18 mouse cellular contexts compared by ENCODE assay signal in genomic region chr9:120771896-120772530, GRCm38 (mm10).
A peak's percentile ranks its signal among the peaks of the same experiment; 100 is the strongest.
DNase-seq lines count a peak whose midpoint lies in the region; ATAC-seq and TF ChIP-seq lines count a peak whose summit lies in the region.
"Had no signal": no experiment of that assay in that cellular context is flagged by ENCODE, and none has a peak within 500 bp of the region (broad histone marks: within the 10 kb centered on the region; RNA-seq: fewer than 3 reads in every experiment).

No protein-coding gene starts in this region.

- intact Hi-C loops in heart, adult 2 months (cut with DNase I), result loop anchor here (5.0 to 10.0 kb wide), 2 partner anchors 115 to 283 kb away; no protein-coding TSS in a partner anchor
- intact Hi-C loops in heart, postnatal 36 days (cut with DNase I), result no loop called here

- TF ChIP-seq POLR2A in heart, adult 2 months (IDR thresholded peaks at IDR 0.05; ENCODE audit: insufficient read depth, low read depth, low read length), result no peak

- WGBS in heart, adult 2 months, result 42% methylated on average over 4 of the region's 4 CpGs
- 70% methylated on average over 4 of the region's 4 CpGs for WGBS in midbrain, embryonic 11.5 days
- WGBS in midbrain, postnatal 0 days, result 67% methylated on average over 4 of the region's 4 CpGs
- 37% methylated on average over 4 of the region's 4 CpGs for WGBS in intestine, embryonic 15.5 days
- 46% methylated on average over 4 of the region's 4 CpGs for WGBS in stomach, postnatal 0 days

- no peaks in the 10 kb centered on the region; the same call in 1 of the 2 replicates for H3K36me3 ChIP-seq in heart, adult 2 months (ENCODE audit: control insufficient read depth, insufficient read depth, low read length)
- no peaks in the 10 kb centered on the region for H3K36me3 ChIP-seq in midbrain, embryonic 11.5 days (ENCODE audit: control insufficient read depth, insufficient read depth, low read length)
- no peaks in the 10 kb centered on the region for H3K36me3 ChIP-seq in midbrain, postnatal 0 days (ENCODE audit: insufficient read depth, low read length)
- H3K36me3 ChIP-seq in intestine, embryonic 15.5 days, result no peaks in the 10 kb centered on the region
- H3K36me3 ChIP-seq in stomach, postnatal 0 days (ENCODE audit: control insufficient read depth, insufficient read depth, low read length), result no peaks in the 10 kb centered on the region
- H3K36me3 ChIP-seq: forebrain, embryonic 10.5 days; kidney, embryonic 15.5 days; midbrain, embryonic 12.5 days had no signal

- H3K4me3 ChIP-seq in heart, adult 2 months, result no peak overlapping the region
- H3K4me3 ChIP-seq in midbrain, embryonic 11.5 days (ENCODE audit: low read depth, low read length), result no peak overlapping the region
- no peak overlapping the region for H3K4me3 ChIP-seq in midbrain, postnatal 0 days (ENCODE audit: low read depth, low read length)
- no peak overlapping the region for H3K4me3 ChIP-seq in intestine, embryonic 15.5 days (replicated peaks)
- no peak overlapping the region for H3K4me3 ChIP-seq in stomach, postnatal 0 days (ENCODE audit: low read depth, low read length)
- H3K4me3 ChIP-seq: forebrain, embryonic 10.5 days; kidney, embryonic 15.5 days; midbrain, embryonic 12.5 days; myocyte had no signal

- no peak overlapping the region for H3K4me2 ChIP-seq in midbrain, embryonic 11.5 days
- no peak overlapping the region for H3K4me2 ChIP-seq in midbrain, postnatal 0 days (ENCODE audit: low read depth, low read length, poor library complexity, severe bottlenecking)
- no peak overlapping the region for H3K4me2 ChIP-seq in intestine, embryonic 15.5 days (replicated peaks)
- no peak overlapping the region for H3K4me2 ChIP-seq in stomach, postnatal 0 days (replicated peaks; ENCODE audit: low read depth)
- H3K4me2 ChIP-seq: kidney, embryonic 15.5 days; midbrain, embryonic 12.5 days had no signal

- H3K9ac ChIP-seq in heart, adult 2 months (ENCODE audit: low read depth, low read length), result no peak overlapping the region
- H3K9ac ChIP-seq in midbrain, embryonic 11.5 days (ENCODE audit: low read length), result no peak overlapping the region
- no peak overlapping the region for H3K9ac ChIP-seq in midbrain, postnatal 0 days (replicated peaks; ENCODE audit: low read length, poor library complexity, severe bottlenecking)
- no peak overlapping the region for H3K9ac ChIP-seq in intestine, embryonic 15.5 days
- H3K9ac ChIP-seq in stomach, postnatal 0 days (ENCODE audit: low read length), result no peak overlapping the region
- H3K9ac ChIP-seq: kidney, embryonic 15.5 days; midbrain, embryonic 12.5 days had no signal

- H3K4me1 ChIP-seq in heart, adult 2 months (ENCODE audit: control insufficient read depth, insufficient read depth, low read length), result peaks cover 15% of the 10 kb centered on the region
- no peaks in the 10 kb centered on the region for H3K4me1 ChIP-seq in midbrain, embryonic 11.5 days (ENCODE audit: control insufficient read depth, insufficient read depth, low read length)
- H3K4me1 ChIP-seq in midbrain, postnatal 0 days (ENCODE audit: insufficient read depth, low read length), result no peaks in the 10 kb centered on the region
- peaks cover 44% of the 10 kb centered on the region for H3K4me1 ChIP-seq in intestine, embryonic 15.5 days (replicated peaks)
- no peaks in the 10 kb centered on the region; the same call in none of the 2 replicates for H3K4me1 ChIP-seq in stomach, postnatal 0 days (replicated peaks; ENCODE audit: control insufficient read depth, insufficient read depth)

- DNase-seq in heart, adult 2 months, result peak in 1 of 2 experiments; percentile 7
- no peak for DNase-seq in heart, postnatal 36 days
- peak; percentile 65 for DNase-seq in midbrain, embryonic 11.5 days (ENCODE audit: low spot score, missing footprints)
- no peak for DNase-seq in midbrain, postnatal 0 days (ENCODE audit: low spot score)
- no peak for DNase-seq in stomach, postnatal 0 days (ENCODE audit: low spot score)
- no peak for DNase-seq in cerebellum, adult 18-20 months
- DNase-seq in layer of hippocampus, adult 8-10 months (ENCODE audit: low spot score in 2 of 2), result no peak
- DNase-seq: adrenal gland, postnatal 14 days; cerebellum, postnatal 25 days; heart, postnatal 14 days; layer of hippocampus, adult 9-11 months; liver; thymus, adult 18-20 months had no signal

- TF ChIP-seq CTCF in heart, adult 2 months (IDR thresholded peaks at IDR 0.05), result no peak
- TF ChIP-seq CTCF in midbrain, postnatal 0 days (IDR thresholded peaks at IDR 0.05), result no peak
- TF ChIP-seq CTCF in stomach, postnatal 0 days (IDR thresholded peaks at IDR 0.05; ENCODE audit: low read depth), result no peak

- no peaks in the 10 kb centered on the region for H3K79me2 ChIP-seq in heart, adult 2 months (replicated peaks; ENCODE audit: control insufficient read depth, insufficient read depth, low read length)

- H3K9me3 ChIP-seq in midbrain, embryonic 11.5 days (ENCODE audit: control insufficient read depth, low read length), result no peaks in the 10 kb centered on the region
- H3K9me3 ChIP-seq in midbrain, postnatal 0 days (ENCODE audit: low read length), result no peaks in the 10 kb centered on the region
- no peaks in the 10 kb centered on the region for H3K9me3 ChIP-seq in intestine, embryonic 15.5 days
- H3K9me3 ChIP-seq in stomach, postnatal 0 days (ENCODE audit: control insufficient read depth, low read length), result no peaks in the 10 kb centered on the region
- H3K9me3 ChIP-seq: forebrain, embryonic 10.5 days; kidney, embryonic 15.5 days; midbrain, embryonic 12.5 days had no signal

- no peak for TF ChIP-seq EP300 in heart, adult 2 months (IDR thresholded peaks at IDR 0.05; ENCODE audit: insufficient read depth, low read depth, low read length)
- TF ChIP-seq EP300 in stomach, postnatal 0 days (optimal IDR thresholded peaks at IDR 0.05), result no peak

- H3K27ac ChIP-seq in heart, adult 2 months, result peak overlapping the region; percentile 59
- H3K27ac ChIP-seq in midbrain, embryonic 11.5 days (ENCODE audit: low read depth, low read length), result no peak overlapping the region
- H3K27ac ChIP-seq in midbrain, postnatal 0 days (ENCODE audit: low read depth, low read length), result no peak overlapping the region
- H3K27ac ChIP-seq in intestine, embryonic 15.5 days, result peak overlapping the region; percentile 79
- H3K27ac ChIP-seq in stomach, postnatal 0 days (replicated peaks), result peak overlapping the region; percentile 65
- H3K27ac ChIP-seq: kidney, embryonic 15.5 days; midbrain, embryonic 12.5 days had no signal

- no peak for ATAC-seq in midbrain, embryonic 11.5 days (ENCODE audit: low FRiP score)
- ATAC-seq in midbrain, postnatal 0 days (ENCODE audit: low FRiP score), result no peak
- ATAC-seq in intestine, embryonic 15.5 days, result no peak
- no peak for ATAC-seq in stomach, postnatal 0 days (ENCODE audit: low FRiP score, low TSS enrichment)

- H3K27me3 ChIP-seq in heart, adult 2 months (ENCODE audit: control insufficient read depth, insufficient read depth, low read length), result no peaks in the 10 kb centered on the region
- no peaks in the 10 kb centered on the region for H3K27me3 ChIP-seq in midbrain, embryonic 11.5 days (ENCODE audit: control insufficient read depth, insufficient read depth, low read length)
- no peaks in the 10 kb centered on the region for H3K27me3 ChIP-seq in midbrain, postnatal 0 days (ENCODE audit: insufficient read depth, low read length)
- H3K27me3 ChIP-seq in intestine, embryonic 15.5 days (replicated peaks), result no peaks in the 10 kb centered on the region
- no peaks in the 10 kb centered on the region for H3K27me3 ChIP-seq in stomach, postnatal 0 days (ENCODE audit: control insufficient read depth, insufficient read depth, low read length)
- H3K27me3 ChIP-seq: kidney, embryonic 15.5 days; midbrain, embryonic 12.5 days had no signal

Comparison
In these comparisons a context has a peak if more than half of its experiments do, and no peak if none do; other contexts are left out.
1. H3K27ac ChIP-seq: peak in heart, adult 2 months (single experiment), intestine, embryonic 15.5 days (single experiment) and stomach, postnatal 0 days (single experiment); none in midbrain, embryonic 11.5 days (single experiment) and midbrain, postnatal 0 days (single experiment).